Comparison of ENCODE assay signal across 20 mouse cellular contexts in genomic region chr4:118421384-118421783, GRCm38 (mm10). TPM values are rescaled to one million over a fixed set of nuclear protein-coding genes. Genes with fewer than 3 reads are reported as not detected.
DNase-seq lines count a peak whose midpoint lies in the region; ATAC-seq and TF ChIP-seq lines count a peak whose summit lies in the region.
"Had no signal": no experiment of that assay in that cellular context is flagged by ENCODE, and none has a peak within 500 bp of the region (broad histone marks: within the 10 kb centered on the region; RNA-seq: fewer than 3 reads in every experiment).

No protein-coding gene starts in this region.

- no peak overlapping the region for H3K4me2 ChIP-seq in intestine, postnatal 0 days (replicated peaks; ENCODE audit: low read depth)
- H3K4me2 ChIP-seq: embryonic facial prominence, embryonic 13.5 days; forebrain, embryonic 12.5 days had no signal

- H3K9me3 ChIP-seq in intestine, postnatal 0 days (ENCODE audit: control insufficient read depth) = no peaks in the 10 kb centered on the region
- H3K9me3 ChIP-seq: embryonic facial prominence, embryonic 13.5 days; forebrain, embryonic 12.5 days; heart, embryonic 10.5 days had no signal

- H3K36me3 ChIP-seq in kidney, adult 2 months (ENCODE audit: control insufficient read depth, insufficient read depth, low read length) = no peaks in the 10 kb centered on the region
- H3K36me3 ChIP-seq in intestine, postnatal 0 days (ENCODE audit: control insufficient read depth, insufficient read depth) = peaks cover 36% of the 10 kb centered on the region

- peak; percentile 43 for DNase-seq in kidney, adult 2 months
- DNase-seq in kidney, adult 18-20 months = no peak
- DNase-seq in lung, postnatal 36 days = peak; percentile 33
- DNase-seq in lung, postnatal 14 days = no peak
- no peak for DNase-seq in layer of hippocampus, postnatal 10 days (ENCODE audit: low spot score in 2 of 2)
- DNase-seq in embryo, embryonic 9.5 days (ENCODE audit: extremely low spot score) = no peak
- DNase-seq: adrenal gland, postnatal 10 days; cerebellum, adult 11-12 months; cerebellum, adult 9-10 months; cerebellum, postnatal 25 days; gastrocnemius, postnatal 10 days; heart, adult 18-20 months; heart, postnatal 10 days; heart, postnatal 4 days had no signal

- 93% methylated on average over 3 of the region's 3 CpGs for WGBS in kidney, adult 2 months
- WGBS in intestine, postnatal 0 days = 39% methylated on average over 3 of the region's 3 CpGs

- H3K4me3 ChIP-seq in kidney, adult 2 months (ENCODE audit: insufficient read depth, low read depth, low read length) = no peak overlapping the region
- H3K4me3 ChIP-seq in intestine, postnatal 0 days (ENCODE audit: low read depth, low read length) = no peak overlapping the region
- H3K4me3 ChIP-seq: embryonic facial prominence, embryonic 13.5 days; forebrain, embryonic 12.5 days; heart, embryonic 10.5 days had no signal

- no peak overlapping the region for H3K27ac ChIP-seq in kidney, adult 2 months (ENCODE audit: insufficient read depth, low read depth, low read length)
- H3K27ac ChIP-seq in intestine, postnatal 0 days (ENCODE audit: low read depth, low read length) = no peak overlapping the region
- H3K27ac ChIP-seq: embryonic facial prominence, embryonic 13.5 days; forebrain, embryonic 12.5 days; heart, embryonic 10.5 days had no signal

- H3K4me1 ChIP-seq in kidney, adult 2 months (ENCODE audit: control insufficient read depth, insufficient read depth, low read length) = 0 out of 2 replicates have a peak, but pooled peaks cover 6% of the 10 kb centered on the region
- H3K4me1 ChIP-seq in intestine, postnatal 0 days (replicated peaks; ENCODE audit: control insufficient read depth, insufficient read depth, low read length) = no peaks in the 10 kb centered on the region; the same call in 1 of the 2 replicates
- H3K4me1 ChIP-seq: embryonic facial prominence, embryonic 13.5 days; forebrain, embryonic 12.5 days; heart, embryonic 10.5 days had no signal

- TF ChIP-seq POLR2A in kidney, adult 2 months (IDR thresholded peaks at IDR 0.05; ENCODE audit: low read depth, low read length) = no peak

- no peak for TF ChIP-seq CTCF in kidney, adult 2 months (conservative IDR thresholded peaks at IDR 0.05; ENCODE audit: insufficient read depth, insufficient read length, low read depth, low read length)
- no peak for TF ChIP-seq CTCF in intestine, postnatal 0 days (IDR thresholded peaks at IDR 0.05; ENCODE audit: low read depth)

- no peak overlapping the region for H3K9ac ChIP-seq in intestine, postnatal 0 days (ENCODE audit: low read depth, low read length)
- H3K9ac ChIP-seq: embryonic facial prominence, embryonic 13.5 days; forebrain, embryonic 12.5 days had no signal

- H3K27me3 ChIP-seq in kidney, adult 2 months (replicated peaks; ENCODE audit: control insufficient read depth, insufficient read depth, low read length) = no peaks in the 10 kb centered on the region
- H3K27me3 ChIP-seq in intestine, postnatal 0 days (replicated peaks; ENCODE audit: control insufficient read depth, insufficient read depth, low read length) = no peaks in the 10 kb centered on the region
- H3K27me3 ChIP-seq: embryonic facial prominence, embryonic 13.5 days; forebrain, embryonic 12.5 days had no signal

- peak; percentile 80 for ATAC-seq in intestine, postnatal 0 days
- ATAC-seq: forebrain, embryonic 16.5 days had no signal

RNA-seq across cellular contexts. Expression of gene Elovl1, which starts 6.5 kb away (rescaled TPM):
- polyA plus RNA-seq in kidney, adult 2 months (2012; rRNA removed) = 303 and 333 TPM in 2 replicates
- 221 and 225 TPM in 2 replicates for polyA plus RNA-seq in intestine, postnatal 0 days (2015; fragmentation: Nextera tagmentation; extraction: Ambion mirVana)
- 10 to 100 TPM; 16.4 to 17.7 TPM for total RNA-seq in layer of hippocampus, postnatal 10 days (2021)

RNA-seq across cellular contexts. Expression of gene Med8, which starts 12.2 kb away (rescaled TPM):
- 27.6 and 31.0 TPM in 2 replicates for polyA plus RNA-seq in kidney, adult 2 months (2012; rRNA removed)
- polyA plus RNA-seq in intestine, postnatal 0 days (2015; fragmentation: Nextera tagmentation; extraction: Ambion mirVana) = 71.8 and 76.0 TPM in 2 replicates
- 10 to 100 TPM; 75.8 to 80.1 TPM for total RNA-seq in layer of hippocampus, postnatal 10 days (2021)

RNA-seq across cellular contexts. Expression of gene Szt2, which starts 12.3 kb away (rescaled TPM):
- 20.1 and 23.7 TPM in 2 replicates for polyA plus RNA-seq in kidney, adult 2 months (2012; rRNA removed)
- polyA plus RNA-seq in intestine, postnatal 0 days (2015; fragmentation: Nextera tagmentation; extraction: Ambion mirVana) = 2.8 and 4.2 TPM in 2 replicates
- total RNA-seq in layer of hippocampus, postnatal 10 days (2021) = 10 to 100 TPM; 33.5 to 42.2 TPM

RNA-seq across cellular contexts. Expression of gene Cdc20, which starts 15.8 kb away (rescaled TPM):
- 3.1 and 3.6 TPM in 2 replicates for polyA plus RNA-seq in kidney, adult 2 months (2012; rRNA removed)
- 37.3 and 42.7 TPM in 2 replicates for polyA plus RNA-seq in intestine, postnatal 0 days (2015; fragmentation: Nextera tagmentation; extraction: Ambion mirVana)
- total RNA-seq in layer of hippocampus, postnatal 10 days (2021) = 1 to 10 TPM; 5.0 to 6.3 TPM

RNA-seq across cellular contexts. Expression of gene Mpl, which starts 35.9 kb away (rescaled TPM):
- polyA plus RNA-seq in kidney, adult 2 months (2012; rRNA removed) = 0.03 and 0.11 TPM in 2 replicates
- 0.05 and 0.10 TPM in 2 replicates for polyA plus RNA-seq in intestine, postnatal 0 days (2015; fragmentation: Nextera tagmentation; extraction: Ambion mirVana)
- total RNA-seq in layer of hippocampus, postnatal 10 days (2021) = under 1 TPM in 1 of 2 experiments, not detected in 1; 0.16 TPM
- polyA plus RNA-seq: C2C12; forebrain, embryonic 16.5 days had no signal

Comparison
In these comparisons a context has a peak if more than half of its experiments do, and no peak if none do; other contexts are left out.
1. DNase-seq: peak in kidney, adult 2 months (single experiment) and lung, postnatal 36 days (single experiment); none in kidney, adult 18-20 months (single experiment), lung, postnatal 14 days (single experiment), layer of hippocampus, postnatal 10 days (0 of 2) and embryo, embryonic 9.5 days (single experiment).